Mouse (Mus musculus) frontal cortex, postnatal 36 days (tissue): ENCODE measurements around the gene Ptprr.
A peak's percentile ranks its signal among the peaks of the same experiment; 100 is the strongest.

Experiments used
- DNase-seq, 2 experiments: peaks; one replicate each; pipeline ENCODE4 v3.0.0; 2022; ENCODE audit warnings: low spot score in 2 of 2

The Ptprr gene

GRCm38 (mm10) chr10:116266561-116267433 lies 248.8 kb downstream of the Ptprr start:
- peak in 1 of 2 experiments; percentile 40 for DNase-seq

GRCm38 (mm10) chr10:116267434-116267822 lies 249.4 kb downstream of the Ptprr start:
- DNase-seq, result no peak

- no peak for DNase-seq
Observed at GRCm38 (mm10) chr10:116268343-116268742, 250.3 kb downstream of the Ptprr start.

GRCm38 (mm10) chr10:116270646-116271469 lies 252.8 kb downstream of the Ptprr start:
- no peak for DNase-seq

- no peak for DNase-seq
Observed at GRCm38 (mm10) chr10:116271470-116271915, 253.5 kb downstream of the Ptprr start.

GRCm38 (mm10) chr10:116272156-116272555 lies 254.1 kb downstream of the Ptprr start:
- DNase-seq, result no peak

- no peak for DNase-seq
Observed at GRCm38 (mm10) chr10:116275280-116275679, 257.3 kb downstream of the Ptprr start, which contains the start of gene Ptprb. Gene Ptprb, plus strand, starts transcription at chr10:116275523.

GRCm38 (mm10) chr10:116286697-116287344 lies 268.8 kb downstream of the Ptprr start:
- DNase-seq, result no peak

- no peak for DNase-seq
Observed at GRCm38 (mm10) chr10:116288130-116288529, 270.1 kb downstream of the Ptprr start.

- DNase-seq, result no peak
Observed at GRCm38 (mm10) chr10:116290483-116290882, 272.5 kb downstream of the Ptprr start.

GRCm38 (mm10) chr10:116291153-116291755 lies 273.2 kb downstream of the Ptprr start:
- peak; percentile 61 to 81 for DNase-seq

GRCm38 (mm10) chr10:116296439-116296838 lies 278.4 kb downstream of the Ptprr start:
- DNase-seq, result no peak

- DNase-seq, result no peak
Observed at GRCm38 (mm10) chr10:116297854-116298253, 279.8 kb downstream of the Ptprr start.

GRCm38 (mm10) chr10:116300824-116301223 lies 282.8 kb downstream of the Ptprr start:
- DNase-seq, result no peak

- DNase-seq, result no peak
Observed at GRCm38 (mm10) chr10:116301258-116301657, 283.2 kb downstream of the Ptprr start.

GRCm38 (mm10) chr10:116304355-116304754 lies 286.3 kb downstream of the Ptprr start:
- DNase-seq, result no peak

- no peak for DNase-seq
Observed at GRCm38 (mm10) chr10:116309460-116309859, 291.4 kb downstream of the Ptprr start.

- DNase-seq, result no peak
Observed at GRCm38 (mm10) chr10:116310516-116311210, 292.6 kb downstream of the Ptprr start.

GRCm38 (mm10) chr10:116319246-116319645 lies 301.2 kb downstream of the Ptprr start:
- peak; percentile 82 to 87 for DNase-seq
